ENCODE assay signal across 22 mouse cellular contexts in genomic region chr10:70166427-70166826, GRCm38 (mm10). TPM values are rescaled to one million over a fixed set of nuclear protein-coding genes. Genes with fewer than 3 reads are reported as not detected.
"Had no signal": no experiment of that assay in that cellular context is flagged by ENCODE, and none has a peak within 500 bp of the region (broad histone marks: within the 10 kb centered on the region; RNA-seq: fewer than 3 reads in every experiment).

No protein-coding gene starts in this region.

- ATAC-seq: forebrain, embryonic 16.5 days; hindbrain, embryonic 16.5 days; inflammation-experienced regulatory T-cells, adult 6 months; intestine, embryonic 15.5 days; intestine, postnatal 0 days had no signal

- H3K4me2 ChIP-seq: heart, embryonic 11.5 days; hindbrain, embryonic 12.5 days; hindbrain, embryonic 14.5 days; intestine, embryonic 15.5 days; limb, embryonic 12.5 days had no signal

- H3K27ac ChIP-seq: hindbrain, embryonic 10.5 days; hindbrain, embryonic 12.5 days; hindbrain, embryonic 14.5 days; intestine, embryonic 15.5 days; layer of hippocampus, adult 2 months; limb, embryonic 10.5 days; limb, embryonic 12.5 days had no signal

- H3K4me3 ChIP-seq: hindbrain, embryonic 10.5 days; hindbrain, embryonic 12.5 days; intestine, embryonic 15.5 days; layer of hippocampus, adult 2 months; left cerebral cortex, adult 2 months; limb, embryonic 10.5 days; limb, embryonic 12.5 days had no signal

- DNase-seq: gastrocnemius, postnatal 10 days; kidney, adult 18-20 months; kidney, adult 8-10 months; liver had no signal

- H3K27me3 ChIP-seq: hindbrain, embryonic 12.5 days; intestine, embryonic 15.5 days; limb, embryonic 12.5 days had no signal

- H3K9ac ChIP-seq: hindbrain, embryonic 12.5 days; hindbrain, embryonic 14.5 days; intestine, embryonic 15.5 days; limb, embryonic 12.5 days had no signal

- H3K9me3 ChIP-seq: hindbrain, embryonic 10.5 days; hindbrain, embryonic 12.5 days; intestine, embryonic 15.5 days; limb, embryonic 10.5 days; limb, embryonic 12.5 days had no signal

RNA-seq across cellular contexts. Expression of gene Mrln, which starts 38.0 kb away (rescaled TPM):
- total RNA-seq: granulocyte monocyte progenitor cell, adult 5-6 weeks; layer of hippocampus, adult 2 months; layer of hippocampus, postnatal 25 days; left cerebral cortex, adult 2 months; left cerebral cortex, postnatal 14 days; left cerebral cortex, postnatal 36 days had no signal
- polyA plus RNA-seq: forebrain, embryonic 16.5 days; heart, postnatal 0 days; inflammation-experienced regulatory T-cells, adult 6 months; intestine, postnatal 0 days had no signal
